Mouse (Mus musculus) kidney, postnatal 14 days (tissue): ENCODE measurements around the gene Flt3l.
"Not testable (repeated sequence)": the region's sequence is repeated elsewhere in the genome, so short reads cannot be mapped to it uniquely, and the experiment has no call there.

Experiments
- DNase-seq: peaks from one replicate; pipeline ENCODE4 v3.0.0; 2022; ENCODE audit warnings: mixed read lengths

Gene Flt3l

DNA sequence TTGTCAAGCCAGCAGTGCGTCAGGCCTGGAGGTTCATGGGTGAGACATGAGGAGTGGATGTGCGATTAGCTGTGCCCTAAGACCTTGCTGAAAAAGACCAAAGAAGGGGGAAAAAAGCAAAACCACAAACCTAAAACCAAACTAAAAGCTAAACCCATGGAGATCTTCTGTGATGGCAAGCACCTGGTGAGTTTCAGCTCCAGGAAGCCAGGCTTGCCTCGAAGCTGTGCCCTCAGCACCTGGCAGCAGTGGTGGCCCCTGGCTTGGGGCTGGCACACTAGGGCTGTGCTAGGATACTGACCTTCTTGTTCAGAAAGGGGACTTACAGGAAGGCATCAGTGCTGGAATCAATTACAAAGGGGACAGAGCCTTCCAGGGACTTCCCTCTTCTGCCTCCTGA, 5.1 kb upstream of the Flt3l start:
- no peak for DNase-seq

DNA sequence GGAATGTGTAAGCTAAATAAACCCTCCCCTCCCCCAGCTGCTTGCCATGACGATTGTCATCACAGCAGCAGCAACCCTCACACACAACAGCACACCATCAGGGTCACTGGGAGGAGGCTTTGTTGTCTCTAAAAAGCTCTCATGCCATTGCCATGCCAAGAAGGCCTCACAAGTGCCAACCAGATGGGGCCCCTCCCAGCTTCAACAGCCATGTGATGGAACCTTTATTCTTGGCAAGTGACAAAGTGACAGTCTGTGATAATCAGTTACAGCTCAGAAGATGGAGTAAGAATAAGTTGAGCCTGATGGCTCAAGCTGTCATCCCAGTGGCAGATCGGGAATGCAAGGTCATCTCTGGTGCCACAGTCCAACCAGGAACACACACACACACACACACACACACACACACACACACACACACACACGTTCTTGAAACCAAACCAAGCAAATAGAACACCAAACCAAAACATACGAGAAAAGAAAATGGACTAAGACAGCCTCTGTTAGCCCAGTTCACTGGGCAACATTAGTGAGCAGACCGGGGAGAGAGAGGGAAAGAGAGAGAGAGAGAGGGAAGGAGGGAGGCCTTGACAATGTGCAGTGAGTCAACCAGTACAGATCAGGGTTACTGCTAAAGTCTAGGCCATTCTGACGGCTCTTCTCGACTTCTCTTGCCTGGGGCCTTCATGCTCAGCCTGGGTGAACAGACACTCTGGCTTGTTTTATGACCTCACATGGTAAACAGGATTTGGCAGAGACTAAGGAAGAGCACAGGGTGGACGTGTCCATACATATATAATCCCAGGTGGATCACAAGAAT, 3.9 kb upstream of the Flt3l start:
- no peak for DNase-seq

DNA sequence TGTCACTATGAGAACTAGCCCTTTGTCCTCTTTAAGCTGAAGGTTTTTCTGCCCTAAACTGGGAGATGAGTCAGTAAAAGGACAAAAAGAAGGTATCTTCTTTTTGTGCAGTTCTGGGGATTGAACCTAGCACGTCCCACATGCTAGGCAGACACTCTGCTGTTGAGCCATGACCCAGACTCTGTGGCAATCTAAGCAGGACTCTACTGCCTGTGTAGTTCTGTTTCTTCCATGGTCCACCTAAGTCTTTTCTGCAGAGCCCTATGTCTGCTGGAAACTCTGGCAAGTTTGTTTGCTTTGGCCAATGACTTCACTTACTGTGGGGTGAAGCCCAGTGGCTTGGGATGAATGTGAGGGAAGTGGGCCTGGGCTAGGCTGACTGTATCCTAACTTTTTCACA, 2.2 kb upstream of the Flt3l start:
- no peak for DNase-seq

DNA sequence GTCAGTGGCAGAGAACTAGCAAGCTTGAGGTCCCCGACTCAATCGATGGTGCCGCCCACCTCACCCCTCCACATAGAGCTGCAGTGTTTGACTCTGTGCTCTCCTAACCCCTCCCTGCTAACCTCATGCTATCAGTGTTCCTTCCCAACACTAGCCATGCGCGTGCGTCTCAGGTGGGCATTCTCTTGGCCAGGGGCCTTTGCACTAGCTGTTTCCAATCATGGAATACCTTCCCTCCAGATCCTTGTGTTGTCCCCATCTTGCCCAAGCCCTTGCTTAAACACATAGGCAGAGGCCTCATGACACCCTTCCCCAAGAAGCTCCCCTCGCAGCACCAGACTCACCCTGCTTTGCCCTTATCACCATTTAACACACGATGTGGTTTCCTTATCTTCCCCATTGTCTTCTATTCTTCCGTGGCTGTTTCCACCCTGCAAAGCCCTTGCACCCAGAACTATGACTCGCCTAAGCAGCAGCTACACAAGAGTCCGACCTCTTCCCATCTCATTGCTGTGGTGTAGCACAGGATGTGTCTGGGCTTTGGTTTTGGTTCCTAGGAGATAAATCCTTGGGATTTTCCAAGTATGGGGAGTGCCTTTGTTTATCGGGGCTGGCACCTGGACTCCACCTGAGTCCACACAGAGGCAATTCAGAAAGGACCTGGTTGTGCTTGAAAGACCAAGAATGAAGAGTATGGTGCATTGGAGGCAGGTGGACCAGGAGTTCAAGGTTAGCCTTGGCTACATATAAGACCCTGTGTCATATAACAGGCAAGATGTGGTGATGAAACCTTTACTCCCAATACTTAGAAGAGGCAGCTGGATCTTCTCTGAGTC, 1.2 kb upstream of the Flt3l start:
- no peak for DNase-seq

DNA sequence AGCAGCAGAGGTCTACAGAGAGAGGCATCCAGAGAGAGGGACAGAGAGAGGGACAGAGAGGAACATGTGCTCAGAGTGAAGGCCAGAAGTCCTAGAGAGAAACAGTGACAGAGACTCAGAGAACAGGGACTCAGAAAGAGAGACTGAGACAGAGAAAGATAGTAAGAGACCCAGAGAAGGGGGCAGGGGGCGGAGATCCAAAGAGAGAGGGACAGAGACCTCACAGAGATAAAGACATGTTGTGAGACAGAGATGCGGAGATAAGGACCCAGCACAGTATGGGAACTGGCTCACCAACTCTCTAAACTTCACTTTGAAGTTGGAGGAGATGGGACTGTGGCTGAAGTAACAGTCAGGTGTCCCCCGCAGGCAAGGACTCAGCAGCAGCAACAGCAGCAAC, 862 bp downstream of the Flt3l start:
- no peak for DNase-seq

DNA sequence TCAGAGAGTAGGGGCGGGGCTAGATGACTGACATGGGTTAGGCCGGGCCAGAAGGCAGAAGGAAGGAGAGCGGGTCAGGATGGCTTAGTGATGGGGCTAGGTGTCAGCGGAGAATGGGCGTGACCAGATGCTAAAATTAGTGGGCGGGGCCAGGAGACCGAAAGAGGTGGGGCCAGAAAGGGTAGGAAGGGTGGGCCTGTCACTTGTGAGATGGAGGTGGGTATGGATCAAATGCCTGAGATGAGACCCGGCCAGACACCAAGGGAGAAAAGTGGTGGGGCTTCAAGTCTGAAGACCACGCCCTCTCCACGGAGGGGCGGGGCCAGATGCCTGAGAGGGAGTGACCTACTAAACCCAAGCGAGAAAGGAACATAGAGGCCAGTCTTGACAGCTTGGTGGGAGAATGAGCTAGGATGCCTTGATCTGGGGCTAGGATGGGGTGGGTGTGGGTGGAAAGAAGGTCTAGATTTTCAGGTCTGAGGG, 1.6 kb downstream of the Flt3l start:
- no peak for DNase-seq

DNA sequence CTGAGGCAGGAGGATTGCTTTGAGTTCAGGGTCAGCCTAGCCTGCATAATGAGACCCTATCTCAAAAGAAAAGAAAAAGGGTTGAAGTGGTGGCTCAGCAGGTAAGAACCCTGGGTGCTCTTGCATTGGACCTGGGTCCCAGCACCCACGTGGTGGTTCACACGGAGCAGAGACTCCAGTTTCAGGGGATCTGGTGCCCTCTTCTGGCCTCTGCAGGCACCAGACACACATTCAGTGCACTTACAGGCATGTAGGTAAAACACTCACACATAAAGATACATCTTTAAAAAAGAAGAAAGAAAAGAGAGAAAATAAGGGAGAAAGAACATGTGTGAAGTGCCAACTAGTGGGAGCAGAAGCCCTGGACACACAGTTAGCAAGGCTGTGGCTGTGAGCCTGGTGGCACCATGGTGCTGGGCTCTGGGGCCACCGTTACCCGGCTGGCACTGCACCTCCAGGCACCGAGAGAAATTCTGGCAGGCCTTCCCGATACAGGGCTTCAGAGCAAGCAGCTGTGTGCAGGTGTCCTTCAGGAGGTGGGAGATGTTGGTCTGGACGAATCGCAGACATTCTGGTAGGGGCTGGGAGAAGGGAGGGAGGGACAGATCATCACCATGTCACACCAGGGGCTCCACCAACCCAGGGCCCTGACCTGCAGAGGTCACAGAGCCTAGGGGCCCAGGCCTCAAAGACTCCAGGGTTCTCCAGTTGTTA, 2.6 kb downstream of the Flt3l start:
- DNase-seq, result no peak

DNA sequence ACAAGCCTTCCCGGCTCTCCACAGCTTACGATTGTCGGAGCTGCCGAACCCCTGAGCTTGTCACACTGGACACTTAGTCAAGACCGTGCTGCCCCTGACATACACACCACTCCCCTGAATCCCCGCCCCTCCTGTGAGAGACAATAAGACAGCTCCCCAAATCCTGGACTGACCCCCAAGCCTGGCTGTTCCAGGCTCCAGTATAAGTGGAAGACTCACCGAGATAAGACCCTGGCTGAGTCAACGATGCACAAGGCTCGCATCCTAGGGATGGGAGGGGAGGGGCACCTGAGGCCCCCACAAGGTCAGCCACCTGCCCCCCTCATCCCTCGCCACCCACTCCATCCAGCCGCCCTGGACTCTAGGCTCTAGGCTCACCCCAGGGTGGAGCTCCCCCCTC, 4.4 kb downstream of the Flt3l start:
- no peak for DNase-seq

DNA sequence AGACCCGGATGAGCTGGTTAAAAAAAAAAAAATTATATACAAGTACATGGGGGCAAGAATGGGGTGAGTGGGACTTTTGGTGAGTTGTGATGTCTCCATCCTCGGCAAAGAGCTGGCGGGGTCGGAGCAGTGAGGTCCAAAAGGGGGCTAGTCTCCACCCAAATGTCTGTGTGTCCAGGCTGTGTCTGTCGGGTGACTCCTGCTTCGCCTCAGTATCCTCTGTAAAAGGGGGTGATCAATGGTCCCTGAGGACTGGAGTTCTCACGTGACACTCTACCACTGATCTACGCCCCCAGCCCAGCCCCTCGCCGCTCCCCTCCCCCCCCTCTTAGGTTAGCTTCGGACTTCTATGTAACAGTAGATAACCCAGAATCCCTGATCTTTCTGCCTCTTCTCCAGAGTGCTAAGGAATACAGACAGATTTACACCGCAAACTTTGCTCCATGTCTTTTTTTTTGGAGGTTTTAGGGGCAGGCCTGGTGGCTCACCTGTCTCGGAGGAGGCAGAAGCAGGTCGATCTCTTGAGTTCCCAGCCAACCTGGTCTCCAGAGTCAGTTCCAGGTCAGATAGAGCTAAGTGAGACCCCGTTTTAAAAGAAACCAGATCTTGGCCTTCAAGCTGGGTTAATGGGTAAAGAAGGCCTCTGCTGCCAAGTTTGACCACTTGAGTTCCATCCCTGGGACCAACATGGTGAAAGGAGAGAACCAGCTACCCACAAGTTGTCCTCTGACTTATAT, 6.3 kb downstream of the Flt3l start:
- DNase-seq, result no peak

DNA sequence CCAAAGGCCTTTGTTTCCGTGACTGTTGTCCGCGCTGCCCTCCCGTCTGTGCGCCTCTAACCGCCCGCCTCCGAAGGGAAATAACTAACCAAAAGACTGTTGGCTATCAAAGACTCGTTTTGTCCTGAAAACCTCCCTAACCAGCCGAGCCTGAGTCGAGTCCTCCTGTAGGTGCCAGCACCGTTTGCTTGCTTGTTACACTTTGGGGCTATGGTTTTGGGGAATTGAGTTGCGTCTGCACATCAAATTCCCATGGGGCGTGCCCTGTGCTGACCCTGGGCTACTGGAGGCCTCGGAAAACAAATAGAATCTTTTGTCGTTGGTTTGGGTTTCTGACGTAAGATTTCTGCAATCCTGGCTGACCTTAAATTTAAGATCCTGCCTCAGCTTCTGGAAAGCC, 6.9 kb downstream of the Flt3l start:
- peak; percentile 61 for DNase-seq

DNA sequence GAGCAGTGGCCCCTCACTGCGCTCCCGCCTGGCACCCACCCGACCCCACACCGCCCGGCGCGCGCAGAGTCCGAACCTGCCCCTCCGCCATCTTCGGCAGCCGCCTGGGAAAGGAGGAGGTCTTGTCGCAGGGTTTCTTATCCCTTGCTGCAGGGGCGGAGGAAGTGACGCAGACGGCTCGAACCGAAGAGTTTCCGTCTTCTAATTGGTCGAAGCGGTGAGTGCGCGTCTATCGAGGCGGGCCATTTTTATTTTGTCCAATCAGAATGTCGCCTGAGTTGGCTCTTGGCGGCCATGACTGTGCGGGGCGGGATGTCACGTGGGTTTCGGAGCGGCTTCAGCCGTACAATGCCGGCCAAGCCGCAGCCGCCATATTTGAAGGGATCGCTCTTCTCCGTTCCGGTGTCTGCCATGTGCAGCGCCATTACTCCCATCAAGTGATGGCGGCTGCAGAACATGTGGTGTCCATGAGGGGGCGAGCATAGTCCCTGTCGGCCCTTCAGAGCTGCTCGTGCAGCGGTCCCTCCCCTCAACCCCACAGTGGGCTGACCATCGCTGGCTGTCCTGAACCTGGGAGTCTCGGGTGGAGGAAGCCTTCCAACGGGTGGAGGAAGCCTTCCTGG, 7.5 kb downstream of the Flt3l start, which contains the start of gene Rpl13a:
Rpl13a (minus strand) TSS at position 138 of the 623 bp plus-strand sequence.
- peak; percentile 99 for DNase-seq

DNA sequence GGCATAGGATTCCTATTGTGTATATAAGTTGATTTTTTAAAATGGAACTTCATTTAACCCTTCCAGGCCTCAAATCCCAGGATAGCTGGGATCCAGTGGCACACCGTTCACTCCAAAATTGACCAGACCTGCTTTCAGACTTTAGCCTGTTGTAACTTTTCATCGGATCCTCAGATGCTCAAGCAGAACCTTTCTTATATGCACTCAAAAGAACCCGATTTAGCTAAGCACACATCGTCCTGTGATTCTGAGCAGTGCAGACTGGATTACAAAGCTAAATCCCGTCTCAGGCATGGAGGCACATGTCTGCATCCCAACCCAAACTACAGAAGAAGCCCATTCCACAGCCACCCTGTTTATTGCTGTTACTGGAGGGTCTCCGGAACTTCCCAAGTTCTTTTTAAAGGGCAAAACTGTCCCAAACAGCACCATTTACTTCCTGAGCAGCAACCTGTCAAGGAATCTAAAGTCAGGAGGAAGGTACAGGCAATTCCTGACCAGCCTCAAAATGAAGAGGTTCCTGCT, 8.5 kb downstream of the Flt3l start:
- no peak for DNase-seq

DNA sequence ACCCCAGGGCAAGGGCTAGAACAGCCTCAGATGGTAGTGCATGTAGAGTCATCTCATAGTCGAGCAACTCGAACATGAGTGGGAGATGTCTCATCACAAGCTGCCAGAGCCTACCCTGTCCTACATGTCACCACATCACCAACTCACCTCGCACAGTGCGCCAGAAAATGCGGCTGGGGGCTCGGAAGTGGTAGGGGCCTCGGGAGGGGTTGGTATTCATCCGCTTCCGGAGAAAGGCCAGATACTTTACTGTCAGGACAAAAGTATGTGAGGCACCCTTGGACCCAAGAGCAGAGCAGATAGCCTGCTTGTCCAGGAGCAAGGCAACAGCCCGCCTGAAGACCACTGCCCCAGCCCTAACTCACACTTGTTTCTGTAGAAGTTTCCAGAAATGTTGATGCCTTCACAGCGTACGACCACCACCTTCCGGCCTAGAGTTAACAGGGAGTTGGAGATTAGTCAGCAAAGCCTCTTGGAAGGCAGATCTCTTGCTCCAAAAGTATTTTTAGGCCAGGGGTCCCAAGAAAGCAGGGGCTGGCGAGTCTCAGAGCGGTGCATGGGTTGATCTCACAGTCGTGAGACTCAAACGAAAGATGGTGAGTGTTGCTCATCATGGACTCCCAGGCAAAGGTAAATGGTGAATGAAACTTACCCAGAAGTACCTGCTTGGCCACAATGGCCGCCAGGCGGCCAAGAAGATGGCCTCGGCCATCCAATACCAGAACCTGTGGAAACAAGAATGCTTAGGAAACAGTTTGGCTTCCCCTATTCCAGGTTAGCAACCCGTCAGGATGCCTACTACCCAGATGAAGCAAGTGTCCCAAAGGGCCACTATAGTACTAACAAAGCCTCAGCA, 9.2 kb downstream of the Flt3l start:
- no peak for DNase-seq

DNA sequence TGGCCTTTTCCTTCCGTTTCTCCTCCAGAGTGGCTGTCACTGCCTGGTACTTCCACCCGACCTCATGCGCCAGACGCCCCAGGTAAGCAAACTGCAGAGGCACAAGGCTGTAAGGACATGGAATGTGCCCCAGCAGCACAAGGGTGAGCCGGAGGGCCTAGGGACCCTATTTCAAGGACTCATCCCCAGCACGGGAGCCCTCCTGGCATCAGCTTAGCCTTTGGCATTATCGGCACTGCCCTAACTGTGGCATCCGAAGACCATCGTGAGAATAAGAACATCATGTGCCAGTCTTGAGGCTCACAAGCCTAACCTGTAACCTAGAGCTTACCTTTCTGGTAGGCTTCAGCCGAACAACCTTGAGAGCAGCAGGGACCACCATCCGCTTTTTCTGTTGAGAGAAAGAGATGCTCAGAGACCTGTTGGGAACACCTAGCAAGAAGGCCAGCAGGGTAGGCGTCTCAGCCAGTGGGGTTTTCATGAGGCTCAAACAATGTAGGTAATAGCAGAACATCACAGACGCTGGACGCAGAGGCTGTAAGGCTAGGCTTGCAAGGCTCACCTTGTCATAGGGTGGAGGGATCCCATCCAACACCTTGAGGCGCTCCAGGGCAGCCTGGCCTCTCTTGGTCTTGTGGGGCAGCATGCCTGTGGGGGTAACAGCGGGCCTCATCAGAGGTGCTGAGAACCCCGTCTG, 9.9 kb downstream of the Flt3l start:
- no peak for DNase-seq

DNA sequence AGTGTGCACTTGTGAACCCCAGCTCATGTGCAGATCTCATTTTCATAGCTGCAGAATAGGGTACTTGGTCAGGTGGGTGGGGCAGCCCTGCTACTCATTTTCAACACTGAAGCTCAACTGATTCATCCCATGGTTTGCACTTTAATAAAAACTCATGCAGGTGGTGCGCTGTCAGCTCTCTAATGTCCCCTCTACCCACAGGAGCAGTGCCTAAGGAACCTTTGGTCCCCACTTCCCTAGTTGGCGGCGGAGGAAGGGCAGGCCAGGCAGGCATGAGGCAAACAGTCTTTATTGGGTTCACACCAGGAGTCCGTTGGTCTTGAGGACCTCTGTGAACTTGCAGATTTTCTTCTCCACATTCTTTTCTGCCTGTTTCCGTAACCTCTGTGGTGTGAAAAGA, 10.6 kb downstream of the Flt3l start:
- DNase-seq, result not testable (repeated sequence)

DNA sequence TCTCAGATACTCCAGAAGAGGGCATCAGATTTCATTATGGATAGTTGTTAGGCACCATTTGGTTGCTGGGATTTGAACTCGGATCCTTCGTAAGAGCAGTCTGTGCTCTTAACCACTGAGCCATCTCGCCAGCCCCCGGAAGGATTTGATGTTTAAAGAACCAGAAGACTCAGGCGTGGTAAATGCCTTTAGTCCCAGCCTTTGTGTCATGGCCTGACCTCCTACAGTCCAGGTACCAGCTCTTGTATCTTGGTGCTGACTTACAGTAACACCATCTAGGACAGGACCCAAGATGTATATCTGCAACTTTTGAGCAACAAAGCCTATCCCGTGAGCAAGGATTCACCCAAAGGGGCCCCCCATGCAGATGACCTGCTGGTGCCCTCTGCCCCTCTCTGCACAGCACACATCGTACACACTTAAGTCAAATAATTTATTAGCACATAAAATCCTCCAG, 11.1 kb downstream of the Flt3l start:
- DNase-seq, result no peak

DNA sequence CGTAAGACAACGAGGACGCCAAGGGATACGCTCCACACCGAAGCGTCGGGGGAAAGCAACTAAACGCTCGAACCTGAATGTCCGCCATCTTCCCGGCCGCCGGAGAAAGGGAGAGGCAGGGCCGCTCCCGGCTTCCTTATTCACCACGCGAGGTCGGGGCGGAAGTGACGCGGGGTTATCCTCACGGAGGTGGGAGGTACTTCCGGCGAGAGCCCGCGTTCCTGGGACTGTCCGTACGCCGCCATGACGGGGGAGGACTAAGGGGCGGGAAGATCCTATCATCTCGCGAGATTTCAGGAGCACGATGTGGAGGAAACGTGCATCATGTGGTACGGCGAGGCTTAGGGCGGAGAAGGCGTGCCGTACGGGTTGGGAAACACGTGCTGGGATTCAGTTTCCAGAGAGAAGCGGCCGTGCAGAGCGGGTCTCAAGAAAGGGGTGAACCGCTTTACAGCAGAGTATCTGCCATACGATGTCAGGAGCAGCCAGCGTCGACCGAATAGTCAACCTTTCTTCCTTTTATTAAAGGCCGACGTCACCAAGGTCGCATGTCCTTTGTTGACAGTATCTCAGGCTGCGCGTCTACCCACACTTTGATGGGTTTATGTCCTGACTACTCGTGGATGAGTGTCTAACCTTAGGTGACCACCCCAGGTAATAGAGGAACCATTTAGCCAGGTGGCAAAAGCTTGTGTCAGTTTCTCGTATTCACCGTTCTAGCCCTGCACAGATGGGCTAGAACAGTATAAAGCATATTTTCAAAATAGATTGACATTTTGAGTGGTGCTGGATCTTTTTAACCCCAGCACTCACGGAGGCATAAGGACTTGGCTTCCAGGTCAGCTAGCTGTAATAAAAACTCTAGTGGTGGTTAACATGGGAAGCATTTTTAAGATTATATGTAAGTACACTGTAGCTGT, 11.7 kb downstream of the Flt3l start, which contains the start of gene Rps11:
Rps11 (minus strand) TSS at position 216 of the 920 bp plus-strand sequence.
- peak; percentile 99 for DNase-seq

DNA sequence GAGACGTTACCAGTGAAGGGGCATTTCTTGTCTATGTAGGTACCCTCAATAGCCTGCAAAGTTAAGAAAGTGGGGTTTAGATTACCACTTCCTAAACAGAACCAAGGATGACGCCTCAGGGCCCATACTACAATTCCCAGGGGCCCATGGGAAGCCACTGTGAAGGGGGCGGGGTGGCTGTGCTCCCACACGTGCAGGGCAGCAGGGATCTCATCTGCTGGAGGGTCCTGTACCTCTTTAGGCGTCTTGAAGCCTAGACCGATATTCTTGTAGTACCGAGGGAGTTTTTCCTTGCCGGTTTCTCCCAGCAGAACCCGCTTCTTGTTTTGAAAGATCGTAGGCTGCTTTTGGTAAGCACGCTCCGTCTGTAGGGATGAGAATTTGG, 13.1 kb downstream of the Flt3l start:
- no peak for DNase-seq
